Mouse (Mus musculus) heart, adult 11 months (tissue): ENCODE measurements around the gene Stox2.

Experiments
- DNase-seq: peaks from one replicate; pipeline ENCODE4 v3.0.0; 2022

The Stox2 gene

DNA sequence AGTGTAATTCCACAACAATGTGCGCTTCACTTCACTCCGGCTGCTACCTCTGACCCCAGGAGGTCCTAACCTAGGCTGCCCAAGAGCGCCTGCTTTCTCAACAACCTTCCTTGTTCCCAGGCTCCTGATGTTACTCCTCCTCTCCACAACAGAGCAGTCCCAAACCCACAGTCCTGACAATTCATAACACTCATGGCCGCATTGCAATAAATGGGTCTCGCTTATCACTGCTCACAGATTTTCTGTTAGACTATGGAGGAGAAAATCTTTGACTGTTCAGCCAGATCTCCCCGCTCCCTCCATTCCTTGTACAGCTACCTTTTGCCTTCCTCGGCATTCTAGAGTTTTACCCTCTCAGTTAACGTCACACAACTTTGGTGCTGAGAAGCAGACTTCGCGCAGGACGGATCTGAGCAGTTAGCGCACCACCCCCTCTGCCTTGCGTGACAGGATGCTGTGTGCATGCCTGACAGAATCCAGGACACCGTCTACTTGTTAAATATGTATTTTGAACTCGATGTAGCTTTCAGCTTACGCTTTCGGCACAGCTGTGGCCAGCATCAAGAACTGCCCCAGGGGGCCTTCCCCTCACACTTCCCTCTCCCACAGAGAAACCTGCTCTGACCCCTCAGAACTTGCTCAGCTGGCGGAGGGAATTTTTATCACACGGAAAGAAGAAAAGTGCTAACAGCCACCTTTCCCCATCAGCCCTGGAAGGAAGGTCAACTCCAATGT is at the start of gene Stox2:
Gene Stox2 (minus strand): TSS at position 51 of the 735 bp plus-strand sequence.
- no peak for DNase-seq

DNA sequence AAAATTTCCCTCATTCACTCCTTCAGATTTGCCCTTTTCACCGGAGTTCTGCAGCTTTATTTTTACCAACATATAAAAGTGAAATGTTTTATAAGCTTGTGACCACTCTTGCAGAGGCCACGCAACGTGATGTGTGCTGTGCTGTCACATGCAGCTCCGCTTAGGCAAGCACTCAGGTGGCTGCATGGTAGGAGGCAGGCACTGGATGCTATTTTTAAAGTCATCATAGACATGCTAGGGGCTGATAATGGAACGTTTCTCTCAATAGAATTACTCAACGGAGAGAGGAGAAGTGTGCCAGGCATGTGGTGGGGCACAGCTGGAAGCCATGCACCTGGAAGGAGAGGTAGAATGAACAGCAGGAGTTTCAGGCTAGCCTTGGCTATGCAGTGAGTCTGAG is 49.3 kb upstream of the Stox2 start:
- DNase-seq = peak; percentile 92

DNA sequence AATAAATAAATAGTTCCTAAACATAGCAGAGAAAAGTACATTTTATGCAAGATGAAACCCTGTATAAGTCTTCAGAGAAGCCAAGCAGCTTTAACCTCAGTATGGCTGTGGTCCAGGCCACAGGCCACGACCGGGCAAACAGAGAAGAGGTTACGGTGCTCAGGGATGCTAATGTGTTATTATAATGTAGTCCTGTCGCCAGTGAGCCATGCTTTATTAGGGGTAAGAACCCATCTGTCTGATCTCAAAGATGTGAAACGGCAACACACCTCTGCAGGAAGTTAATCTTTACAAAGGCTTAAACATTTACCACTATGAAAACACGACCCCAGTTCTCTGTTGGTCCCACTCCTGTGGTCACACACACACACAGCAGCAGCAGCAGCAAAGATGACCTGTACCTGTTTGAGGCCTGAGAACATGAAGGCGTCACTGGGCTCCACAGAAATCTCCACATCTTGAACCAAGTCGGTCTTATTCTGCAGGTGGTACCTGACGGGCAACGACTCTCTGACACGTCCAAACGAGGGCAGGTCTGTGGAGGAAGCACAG is 48.5 kb upstream of the Stox2 start:
- DNase-seq = peak; percentile 68

DNA sequence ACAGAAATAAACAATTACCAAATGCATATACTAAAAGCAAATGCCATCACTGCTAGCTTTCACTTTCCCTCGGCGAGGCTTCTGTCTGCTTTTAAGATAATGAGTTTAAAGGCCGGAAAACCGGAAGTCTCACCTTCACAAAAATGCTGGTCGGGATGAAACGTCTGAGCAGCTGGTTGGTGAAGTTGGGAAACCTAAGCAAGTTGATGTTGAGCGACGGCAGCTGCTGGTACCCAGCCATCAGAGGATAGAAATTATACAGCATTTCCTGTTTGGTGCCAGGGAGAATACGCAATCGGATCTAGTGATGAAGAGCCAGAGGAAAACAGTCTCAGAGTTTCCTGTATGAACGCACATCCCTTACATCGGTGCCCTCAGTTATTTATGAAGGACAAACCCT is 46.9 kb upstream of the Stox2 start:
- peak; percentile 71 for DNase-seq

DNA sequence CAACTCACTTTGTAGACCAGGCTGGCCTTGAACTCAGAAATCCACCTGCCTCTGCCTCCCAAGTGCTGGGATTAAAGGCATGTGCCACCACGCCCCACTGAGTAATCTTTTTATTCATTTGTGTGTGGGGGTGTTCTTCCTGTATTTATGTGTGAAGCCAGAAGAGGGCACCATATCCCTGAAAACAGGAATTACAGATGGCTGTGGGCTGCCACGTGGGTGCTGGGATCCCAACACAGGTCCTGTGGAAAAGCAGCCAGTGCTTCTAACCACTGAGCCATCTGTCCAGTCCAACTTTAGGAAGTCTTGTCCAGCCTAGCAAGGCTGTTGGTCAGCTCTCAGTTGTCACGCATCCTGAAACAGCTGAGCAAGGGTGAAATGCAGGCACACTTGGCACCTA is 41.1 kb upstream of the Stox2 start:
- peak; percentile 76 for DNase-seq

DNA sequence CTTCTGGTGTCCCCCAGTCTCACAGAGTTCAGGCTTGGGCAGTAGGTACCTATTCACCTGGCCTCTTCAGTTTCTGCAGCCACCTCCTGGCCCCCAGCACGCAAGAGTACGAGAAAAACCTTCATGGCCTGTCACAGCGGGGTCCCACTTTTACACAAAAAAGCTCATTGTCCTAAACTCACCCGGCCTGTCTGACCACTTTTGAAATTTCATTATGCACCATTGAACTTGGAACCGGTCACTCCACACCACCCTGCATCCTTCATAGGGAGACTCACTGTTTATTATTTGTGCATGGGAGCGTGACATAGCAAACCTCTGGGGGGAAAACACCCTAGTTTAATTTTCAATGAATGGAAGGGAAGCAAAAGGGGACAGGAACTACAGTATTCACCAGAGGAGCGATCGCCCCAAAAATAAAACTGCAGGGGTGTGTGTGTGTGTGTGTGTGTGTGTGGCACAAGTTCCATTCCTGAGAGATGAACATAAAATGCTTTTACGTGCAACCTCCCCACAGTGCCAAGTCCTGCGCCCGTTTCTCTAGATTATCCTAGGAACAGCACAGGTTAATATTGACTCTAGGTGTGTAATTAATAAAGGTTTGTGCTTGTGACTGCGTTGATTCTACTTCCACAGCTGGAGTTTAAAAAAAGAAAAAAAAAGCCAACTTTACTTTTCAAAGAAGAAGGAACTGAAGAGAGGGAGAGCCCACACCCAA is 36.4 kb upstream of the Stox2 start:
- no peak for DNase-seq

DNA sequence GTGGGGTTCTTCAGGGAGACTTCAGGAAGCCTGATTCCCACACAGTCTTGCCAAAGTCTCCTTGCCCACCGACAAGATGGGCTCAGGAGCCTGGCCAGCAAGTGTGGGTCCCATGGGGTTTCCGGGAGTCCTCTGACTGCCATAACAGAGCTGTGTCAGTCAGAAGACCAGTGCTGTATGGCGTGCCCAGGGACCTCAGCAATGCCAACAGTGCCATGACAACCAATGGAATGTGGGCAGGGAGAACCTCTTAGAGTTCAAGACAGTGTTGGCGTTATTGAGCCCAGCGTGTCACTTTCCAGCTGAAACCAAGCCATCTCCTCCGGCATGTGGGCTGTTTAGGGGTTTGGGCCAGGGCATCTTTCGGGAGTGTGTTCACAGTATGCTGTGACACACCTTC is 33.9 kb upstream of the Stox2 start:
- DNase-seq = no peak

DNA sequence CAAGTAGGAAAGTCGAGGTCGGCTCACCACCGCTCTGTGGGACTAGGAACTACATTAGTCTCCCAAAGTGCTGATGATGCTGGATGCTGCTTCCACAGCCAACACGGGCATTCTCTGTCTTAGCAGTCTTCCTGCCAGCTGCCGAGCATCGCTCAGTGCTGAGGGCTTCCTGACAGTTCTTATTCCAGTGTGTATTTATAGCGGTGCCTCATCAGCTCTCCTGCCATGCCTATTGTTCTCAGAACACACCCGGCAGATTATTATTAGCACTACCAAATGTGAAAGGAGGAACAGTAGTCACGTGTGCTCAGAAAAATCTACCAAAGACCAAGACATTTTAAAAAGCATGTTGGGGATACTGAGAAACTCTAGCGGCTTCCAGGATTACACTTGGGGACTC is 15.5 kb upstream of the Stox2 start:
- DNase-seq = peak; percentile 97

DNA sequence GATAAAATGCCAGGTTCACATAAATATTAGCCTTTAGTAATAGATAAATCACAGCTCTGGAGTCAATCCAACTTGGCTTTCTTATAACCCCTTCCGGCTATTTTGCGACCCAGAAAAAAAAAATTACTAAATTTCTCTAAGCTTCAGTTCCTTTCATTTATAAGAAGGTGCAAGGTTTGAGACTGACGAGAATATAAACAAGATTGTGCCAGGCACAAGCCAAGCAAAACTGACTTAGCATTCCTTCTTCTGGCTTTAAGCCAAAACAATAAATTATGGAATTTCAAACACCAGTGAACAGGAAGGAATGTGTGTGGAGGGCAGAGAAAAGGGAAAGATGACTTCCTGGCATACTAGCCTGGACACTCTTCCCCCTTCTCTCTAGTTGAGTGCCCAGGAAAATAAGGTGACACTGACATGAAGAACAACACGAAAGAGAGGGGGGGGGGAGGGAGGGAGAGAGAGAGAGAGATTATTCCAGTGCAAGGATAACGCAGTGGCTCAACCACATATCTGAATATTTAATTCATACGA is 13.1 kb upstream of the Stox2 start:
- DNase-seq = no peak

DNA sequence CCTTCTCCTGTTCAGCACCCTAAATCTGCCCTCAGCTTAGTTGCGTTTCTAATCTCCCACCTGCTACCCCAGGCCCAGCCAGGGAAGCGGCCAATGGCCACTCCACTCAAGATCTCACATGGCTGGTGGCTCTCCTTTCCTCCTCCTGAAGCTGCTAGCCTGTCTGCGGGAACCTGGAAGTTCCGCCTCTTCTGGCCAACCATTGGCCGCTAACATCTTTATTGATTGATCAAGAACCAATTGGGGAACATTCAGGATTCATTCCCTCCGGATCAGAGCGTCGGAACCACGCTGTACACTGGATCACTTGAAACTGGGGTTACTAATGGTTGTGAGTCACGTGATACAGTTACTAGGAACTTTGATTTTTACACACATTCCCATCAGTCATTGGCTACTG is 12.4 kb upstream of the Stox2 start:
- peak; percentile 87 for DNase-seq

DNA sequence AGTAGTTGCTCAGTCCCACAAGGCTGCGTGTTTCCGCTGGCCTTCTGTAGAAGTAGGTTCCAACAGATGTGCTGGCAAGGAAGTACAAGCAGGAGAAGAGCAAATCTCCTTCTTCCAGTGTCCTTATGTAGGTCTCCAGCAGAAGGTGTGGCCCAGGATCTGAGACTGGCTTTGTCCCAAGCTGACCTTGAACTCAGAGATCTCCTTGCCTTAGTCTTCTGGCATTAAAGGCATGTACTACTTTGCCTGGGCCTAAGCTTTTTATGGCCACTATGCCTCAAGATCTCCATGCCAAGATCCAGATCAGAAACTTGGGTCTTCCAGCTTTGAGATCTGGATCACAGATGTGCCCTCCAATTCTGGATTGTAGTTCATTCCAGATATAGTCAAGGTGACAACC is 3.0 kb upstream of the Stox2 start:
- peak; percentile 94 for DNase-seq

DNA sequence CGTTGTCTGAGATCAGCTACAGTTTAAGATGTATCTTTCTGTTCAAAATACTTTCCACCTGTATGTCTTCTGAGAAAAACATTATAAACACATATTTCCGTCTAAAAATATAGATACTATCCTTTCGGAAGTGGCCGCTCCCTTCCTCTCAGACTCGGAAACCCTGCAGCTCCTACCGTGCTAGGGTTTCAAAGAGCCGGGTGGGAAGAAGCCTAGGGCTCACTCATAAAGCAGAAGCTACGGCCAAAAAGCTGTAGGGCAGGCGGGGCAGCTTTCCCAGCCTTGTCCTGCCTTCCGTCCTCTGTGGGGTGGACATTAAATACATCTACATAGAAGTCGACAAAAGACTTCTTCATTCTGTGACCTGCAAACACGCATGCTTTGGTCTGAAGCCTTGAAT is 6.9 kb downstream of the Stox2 start:
- peak; percentile 94 for DNase-seq

DNA sequence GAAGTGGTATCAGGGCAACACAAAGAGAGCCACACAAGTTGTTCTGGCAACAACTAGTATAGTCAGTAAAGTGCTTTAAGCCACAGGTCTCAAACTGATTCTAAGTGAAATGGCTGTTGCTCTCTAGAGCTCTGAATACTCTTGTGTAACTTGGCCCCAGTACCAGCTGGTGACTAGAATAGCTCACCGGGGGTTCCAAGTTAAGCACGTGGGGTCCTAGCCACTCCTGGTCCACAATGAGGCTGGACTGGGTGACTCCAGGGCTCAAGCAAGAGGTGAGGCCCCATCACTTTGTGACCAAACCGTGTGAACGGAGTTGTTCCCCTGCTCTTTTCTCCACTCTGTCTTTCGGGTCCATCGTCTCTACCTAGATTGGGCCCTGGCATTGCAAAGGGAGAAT is 8.2 kb downstream of the Stox2 start:
- peak; percentile 88 for DNase-seq

DNA sequence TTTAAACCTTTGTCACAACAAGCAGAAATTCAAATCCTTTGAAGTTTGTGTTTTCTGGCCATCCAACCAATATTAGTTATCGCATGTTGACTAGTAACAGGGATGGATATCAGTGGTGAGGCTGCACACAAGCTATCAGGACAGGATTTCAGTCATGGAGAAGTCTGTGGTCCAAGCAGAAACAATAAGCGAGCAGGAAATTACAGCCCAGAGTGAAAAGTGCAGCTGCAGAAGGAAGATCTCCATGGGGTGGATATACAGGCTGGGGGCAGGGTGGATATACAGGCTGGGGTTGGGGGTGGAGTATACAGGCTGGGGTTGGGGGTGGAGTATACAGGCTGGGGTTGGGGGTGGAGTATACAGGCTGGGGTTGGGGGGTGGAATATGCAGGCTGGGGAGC is 10.3 kb downstream of the Stox2 start:
- peak; percentile 94 for DNase-seq

DNA sequence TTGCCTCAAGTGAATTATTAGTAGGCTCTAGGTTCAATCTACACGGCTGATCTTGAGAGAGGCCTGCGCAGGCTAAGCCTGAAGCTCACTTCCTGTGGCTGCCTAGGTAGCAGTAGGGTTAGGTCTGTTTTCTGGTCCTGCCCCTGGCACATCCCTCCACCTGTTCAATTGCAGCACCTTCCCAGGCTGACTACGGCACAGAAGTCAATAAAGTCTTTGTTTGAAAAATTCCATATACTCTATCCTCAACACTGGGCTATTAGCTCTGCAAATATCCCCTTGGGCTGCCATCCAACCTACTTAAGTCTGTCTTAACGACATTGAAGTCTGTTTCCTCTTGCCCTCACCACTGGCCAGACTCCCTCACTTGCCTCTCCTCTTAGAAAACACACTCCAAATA is 10.8 kb downstream of the Stox2 start:
- DNase-seq = peak; percentile 93

DNA sequence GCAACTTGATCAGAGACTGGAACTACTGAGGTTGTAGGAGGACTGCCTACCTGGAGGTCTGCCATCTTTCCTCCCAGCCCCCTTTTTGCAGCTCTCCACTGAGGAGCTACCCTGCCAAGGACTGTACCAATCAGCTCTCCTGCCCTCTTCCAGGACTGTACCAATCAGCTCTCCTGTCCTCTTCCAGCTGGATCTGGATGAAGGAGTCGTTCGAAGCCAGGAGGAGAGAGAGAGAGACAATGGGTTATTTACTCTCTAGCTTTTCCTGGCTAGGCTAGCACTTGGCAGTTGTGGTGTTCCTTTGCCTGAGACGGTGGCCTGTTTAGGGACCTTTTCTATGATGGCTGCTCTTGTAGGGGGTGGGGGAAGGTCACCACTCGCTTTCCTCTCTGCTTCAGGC is 14.9 kb downstream of the Stox2 start:
- no peak for DNase-seq

DNA sequence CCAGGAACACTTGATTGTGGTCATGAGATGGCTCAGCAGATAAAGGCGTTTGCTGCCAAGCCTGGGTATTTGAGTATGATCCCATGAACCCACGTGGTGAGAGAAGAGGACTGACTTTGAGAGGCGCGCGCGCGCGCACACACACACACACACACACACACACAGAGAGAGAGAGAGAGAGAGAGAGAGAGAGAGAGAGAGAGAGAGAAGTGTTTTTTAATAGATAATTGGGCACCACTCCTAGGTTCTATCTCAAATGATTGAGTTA is 32.0 kb downstream of the Stox2 start:
- DNase-seq = peak; percentile 91

DNA sequence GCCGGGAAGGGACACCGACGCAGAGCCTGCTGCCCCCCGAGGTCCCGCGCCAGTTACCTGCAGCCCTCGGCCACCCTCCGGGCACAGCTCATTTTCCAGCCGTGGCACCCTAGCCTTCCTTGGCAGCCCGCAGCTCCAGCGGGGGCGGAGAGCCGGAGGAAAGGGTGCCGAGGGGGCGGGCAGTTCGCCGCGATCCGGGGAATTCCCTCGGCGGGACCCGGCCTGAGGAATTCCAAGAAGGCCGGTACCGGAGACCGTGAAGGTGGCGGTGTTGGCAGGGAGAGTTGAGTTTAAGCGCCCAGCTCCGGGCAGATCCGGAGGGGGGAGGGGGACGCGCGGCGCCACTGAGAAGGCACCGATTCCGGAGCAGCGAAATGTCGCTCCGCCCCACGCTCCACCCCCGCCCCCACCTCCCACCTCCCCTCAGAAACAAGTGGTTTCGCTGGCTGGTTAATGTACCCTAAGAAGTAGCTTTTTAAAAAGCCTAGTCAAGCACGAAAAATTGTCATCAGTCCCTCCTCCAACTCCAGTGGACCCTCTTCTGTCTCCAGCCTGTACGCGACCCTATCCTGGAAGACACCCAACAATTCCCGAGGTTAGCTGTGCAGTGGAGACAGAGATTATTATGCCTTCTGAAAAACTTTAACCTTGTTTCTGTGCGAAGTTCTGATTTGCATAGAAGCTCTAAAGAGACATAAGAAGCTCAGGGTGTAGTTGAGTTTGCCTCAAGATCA is 32.5 kb downstream of the Stox2 start:
- DNase-seq = peak; percentile 97

DNA sequence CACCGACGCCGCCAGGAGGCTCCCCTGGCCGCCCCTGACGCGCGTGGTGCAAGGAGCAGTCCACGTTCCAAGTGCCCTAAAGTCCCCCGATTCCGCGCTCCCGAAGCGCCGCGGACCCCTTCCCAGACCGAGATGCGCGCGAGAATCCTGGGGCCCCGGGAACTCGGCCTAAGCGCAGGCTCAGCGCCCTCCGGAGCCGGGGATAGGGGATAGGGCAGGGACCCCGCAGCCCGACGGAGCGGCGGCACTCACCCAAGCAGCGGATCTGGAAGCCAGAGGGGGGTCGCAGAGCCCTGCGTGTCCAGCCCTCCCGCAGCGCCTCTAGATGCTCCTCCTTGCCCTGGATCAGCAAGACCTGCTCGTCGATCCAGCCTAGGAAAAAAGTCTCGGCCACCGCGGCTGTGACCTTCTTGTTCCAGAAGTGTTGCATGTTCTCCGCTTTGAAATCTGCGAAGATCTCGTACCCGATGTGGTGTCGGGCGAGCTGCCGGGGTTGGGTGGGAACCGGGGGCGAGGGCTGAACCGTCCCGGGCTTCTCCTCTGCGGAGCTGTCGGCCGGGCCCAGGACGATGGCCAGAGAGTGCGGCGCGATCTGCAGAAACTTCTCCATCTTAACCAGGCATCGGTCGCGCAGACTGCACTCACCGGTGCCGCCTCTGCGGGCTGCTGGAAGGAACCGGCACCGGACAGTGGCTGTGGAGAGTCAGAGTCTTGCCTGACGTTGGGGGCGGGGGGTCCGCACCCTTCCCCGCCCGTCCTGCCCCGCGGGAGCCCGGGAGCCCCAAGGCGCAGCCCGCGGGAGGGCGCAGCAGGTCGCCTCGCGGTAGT is 33.3 kb downstream of the Stox2 start:
- peak; percentile 87 for DNase-seq

DNA sequence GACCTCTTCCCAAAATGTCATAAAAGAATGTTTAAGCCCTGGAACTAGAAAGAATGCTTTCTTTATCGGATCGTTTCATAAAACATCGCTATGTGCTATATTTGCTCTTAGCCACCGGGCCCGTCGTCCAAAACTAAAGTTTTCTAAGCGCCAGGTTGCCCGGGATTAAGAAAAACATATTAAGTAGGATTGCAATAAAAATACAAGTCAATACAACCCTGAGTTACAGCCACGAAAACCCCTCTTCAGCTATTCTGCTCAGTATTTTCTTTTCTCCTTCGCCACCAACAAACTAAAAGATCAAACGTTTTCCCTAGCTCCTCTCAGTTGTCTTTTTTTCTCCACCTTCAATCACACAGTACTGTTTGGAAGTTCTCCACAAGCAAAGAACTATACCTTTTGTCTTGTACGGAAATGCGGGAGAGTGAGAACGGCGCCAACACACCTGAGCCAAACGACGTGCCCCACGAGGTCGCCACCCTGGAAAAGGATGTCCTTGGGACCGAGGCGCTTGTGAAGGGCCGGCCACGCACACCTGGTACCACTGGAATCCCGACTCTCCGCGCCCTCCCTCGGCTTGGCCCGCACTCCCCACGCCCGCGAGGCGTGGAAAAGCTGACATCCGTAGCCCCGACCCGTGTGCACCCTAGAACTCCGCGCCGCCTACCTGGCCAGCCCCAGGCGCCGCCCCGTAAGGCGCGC is 34.0 kb downstream of the Stox2 start:
- DNase-seq = peak; percentile 93

DNA sequence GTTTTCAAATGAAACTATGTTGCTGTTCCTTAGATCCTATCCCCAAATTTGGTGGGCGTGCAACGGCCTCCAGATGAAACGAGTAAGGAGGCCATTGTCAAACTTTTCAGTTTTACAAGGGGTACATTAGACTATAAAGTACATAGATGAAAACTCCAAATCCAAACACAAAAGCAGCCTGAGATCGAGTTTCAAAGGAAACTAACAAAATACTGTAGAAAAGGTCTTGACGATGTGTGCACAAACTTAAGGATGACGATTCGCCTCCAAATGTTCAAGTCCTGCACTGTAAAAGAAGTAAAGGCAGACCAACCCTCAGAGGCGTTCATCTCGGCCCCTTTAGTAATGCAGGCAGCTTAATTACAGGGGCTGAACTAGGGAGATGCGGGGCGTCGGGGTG is 34.8 kb downstream of the Stox2 start:
- DNase-seq = peak; percentile 44

DNA sequence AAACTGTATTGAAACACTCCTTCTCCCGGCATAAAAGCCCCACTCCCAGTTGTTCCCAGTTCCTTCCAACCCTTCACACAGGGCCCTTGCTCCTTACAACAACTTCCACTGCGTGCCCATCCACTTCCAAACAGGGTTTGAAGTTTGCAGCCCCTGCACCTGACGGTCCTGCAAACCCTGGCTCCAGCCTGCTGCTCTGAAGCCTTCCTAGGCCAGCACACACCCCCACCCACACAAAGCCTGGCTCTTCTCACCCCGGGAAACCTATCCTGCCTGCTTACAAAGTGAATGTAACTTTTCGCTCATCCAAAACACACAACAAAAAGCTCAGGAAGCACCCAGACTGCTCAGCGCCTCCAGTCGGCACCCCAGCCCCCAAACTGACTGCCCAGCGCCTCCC is 37.1 kb downstream of the Stox2 start:
- DNase-seq = peak; percentile 76
